In genomic region chr4:120702056-120702455, GRCm38 (mm10) we compare ENCODE assay signal across 16 mouse cellular contexts. TPM values are rescaled to one million over a fixed set of nuclear protein-coding genes. Genes with fewer than 3 reads are reported as not detected.
A peak's percentile ranks its signal among the peaks of the same experiment; 100 is the strongest.
DNase-seq lines count a peak whose midpoint lies in the region; ATAC-seq and TF ChIP-seq lines count a peak whose summit lies in the region.
"Had no signal": no experiment of that assay in that cellular context is flagged by ENCODE, and none has a peak within 500 bp of the region (broad histone marks: within the 10 kb centered on the region; RNA-seq: fewer than 3 reads in every experiment).

No protein-coding gene starts in this region.

- H3K9me3 ChIP-seq in forebrain, embryonic 14.5 days (replicated peaks; ENCODE audit: control insufficient read depth, low read length) = no peaks in the 10 kb centered on the region
- no peaks in the 10 kb centered on the region for H3K9me3 ChIP-seq in forebrain, embryonic 12.5 days
- no peaks in the 10 kb centered on the region for H3K9me3 ChIP-seq in midbrain, embryonic 11.5 days (ENCODE audit: control insufficient read depth, low read length)
- H3K9me3 ChIP-seq: heart, embryonic 13.5 days; intestine, embryonic 15.5 days; lung, embryonic 15.5 days; midbrain, embryonic 12.5 days; neural tube, embryonic 15.5 days had no signal

- peak; percentile 67; the same call in 1 of the 2 replicates for ATAC-seq in forebrain, embryonic 14.5 days
- ATAC-seq in forebrain, embryonic 12.5 days (ENCODE audit: low FRiP score) = no peak
- no peak for ATAC-seq in midbrain, embryonic 11.5 days (ENCODE audit: low FRiP score)
- ATAC-seq: intestine, embryonic 15.5 days; Patski had no signal

- no peak for TF ChIP-seq POLR2A in thymus, adult 2 months (IDR thresholded peaks at IDR 0.05; ENCODE audit: control insufficient read depth, extremely low read depth, insufficient read depth, low read length, poor library complexity)

- no peak overlapping the region for H3K27ac ChIP-seq in forebrain, embryonic 14.5 days (ENCODE audit: low read depth, low read length)
- no peak overlapping the region for H3K27ac ChIP-seq in forebrain, embryonic 12.5 days
- no peak overlapping the region for H3K27ac ChIP-seq in thymus, adult 2 months (ENCODE audit: control insufficient read depth, insufficient read depth, low read length)
- H3K27ac ChIP-seq in midbrain, embryonic 11.5 days (ENCODE audit: low read depth, low read length) = no peak overlapping the region
- H3K27ac ChIP-seq: heart, embryonic 13.5 days; intestine, embryonic 15.5 days; layer of hippocampus, adult 2 months; lung, embryonic 15.5 days; midbrain, embryonic 12.5 days; neural tube, embryonic 15.5 days had no signal

- H3K4me2 ChIP-seq in forebrain, embryonic 14.5 days (ENCODE audit: low read length) = no peak overlapping the region
- H3K4me2 ChIP-seq in forebrain, embryonic 12.5 days = no peak overlapping the region
- H3K4me2 ChIP-seq in midbrain, embryonic 11.5 days = no peak overlapping the region
- H3K4me2 ChIP-seq: heart, embryonic 13.5 days; intestine, embryonic 15.5 days; lung, embryonic 15.5 days; midbrain, embryonic 12.5 days; neural tube, embryonic 15.5 days had no signal

- H3K27me3 ChIP-seq in forebrain, embryonic 14.5 days (replicated peaks; ENCODE audit: control insufficient read depth, insufficient read depth, low read length) = peaks cover 13% of the 10 kb centered on the region
- H3K27me3 ChIP-seq in forebrain, embryonic 12.5 days = peaks cover 41% of the 10 kb centered on the region
- H3K27me3 ChIP-seq in thymus, adult 2 months (ENCODE audit: control insufficient read depth, insufficient read depth, low read length) = no peaks in the 10 kb centered on the region; the same call in 1 of the 2 replicates
- peaks cover 16% of the 10 kb centered on the region for H3K27me3 ChIP-seq in midbrain, embryonic 11.5 days (ENCODE audit: control insufficient read depth, insufficient read depth, low read length)

- H3K4me3 ChIP-seq in forebrain, embryonic 14.5 days (ENCODE audit: low read depth, low read length) = no peak overlapping the region
- no peak overlapping the region for H3K4me3 ChIP-seq in forebrain, embryonic 12.5 days (replicated peaks)
- H3K4me3 ChIP-seq in thymus, adult 2 months (ENCODE audit: control insufficient read depth, insufficient read depth, low read length) = no peak overlapping the region
- H3K4me3 ChIP-seq in midbrain, embryonic 11.5 days (ENCODE audit: low read depth, low read length) = no peak overlapping the region
- H3K4me3 ChIP-seq: heart, embryonic 13.5 days; intestine, embryonic 15.5 days; layer of hippocampus, adult 2 months; lung, embryonic 15.5 days; midbrain, embryonic 12.5 days; neural tube, embryonic 15.5 days had no signal

- WGBS in forebrain, embryonic 14.5 days = 77% methylated on average over 8 of the region's 8 CpGs
- WGBS in forebrain, embryonic 12.5 days = 82% methylated on average over 8 of the region's 8 CpGs
- 89% methylated on average over 8 of the region's 8 CpGs for WGBS in thymus, adult 2 months
- WGBS in midbrain, embryonic 11.5 days = 89% methylated on average over 8 of the region's 8 CpGs

- TF ChIP-seq CTCF in thymus, adult 2 months (IDR thresholded peaks at IDR 0.05; ENCODE audit: borderline replicate concordance, control insufficient read depth, extremely low read depth, insufficient read depth, low read length, poor library complexity) = no peak

- no peaks in the 10 kb centered on the region for H3K4me1 ChIP-seq in forebrain, embryonic 14.5 days (ENCODE audit: control insufficient read depth, insufficient read depth, low read length)
- peaks cover 7% of the 10 kb centered on the region; the same call in 1 of the 2 replicates for H3K4me1 ChIP-seq in forebrain, embryonic 12.5 days
- no peaks in the 10 kb centered on the region for H3K4me1 ChIP-seq in thymus, adult 2 months (replicated peaks; ENCODE audit: control insufficient read depth, insufficient read depth, low read length)
- H3K4me1 ChIP-seq in midbrain, embryonic 11.5 days (ENCODE audit: control insufficient read depth, insufficient read depth, low read length) = no peaks in the 10 kb centered on the region

- peak; percentile 37 for DNase-seq in forebrain, embryonic 14.5 days (ENCODE audit: low spot score)
- peak; percentile 41 for DNase-seq in layer of hippocampus, adult 9-11 months
- DNase-seq in layer of hippocampus, postnatal 36 days = no peak
- DNase-seq in frontal cortex, adult 2 months (ENCODE audit: extremely low spot score in 1 of 2, low spot score in 1 of 2) = peak; percentile 30 to 59
- DNase-seq in right cerebral cortex, postnatal 36 days (ENCODE audit: low spot score in 2 of 2) = peak; percentile 36
- DNase-seq in thymus, adult 2 months = no peak
- DNase-seq in midbrain, embryonic 11.5 days (ENCODE audit: low spot score, missing footprints) = no peak
- DNase-seq: thymus, postnatal 25 days had no signal

- H3K9ac ChIP-seq in forebrain, embryonic 14.5 days (ENCODE audit: low read length) = no peak overlapping the region; the same call in 1 of the 2 replicates
- H3K9ac ChIP-seq in forebrain, embryonic 12.5 days = no peak overlapping the region
- no peak overlapping the region for H3K9ac ChIP-seq in midbrain, embryonic 11.5 days (ENCODE audit: low read length)
- H3K9ac ChIP-seq: heart, embryonic 13.5 days; intestine, embryonic 15.5 days; lung, embryonic 15.5 days; midbrain, embryonic 12.5 days; neural tube, embryonic 15.5 days had no signal

- H3K36me3 ChIP-seq in forebrain, embryonic 14.5 days (ENCODE audit: control insufficient read depth, insufficient read depth, low read length) = no peaks in the 10 kb centered on the region
- H3K36me3 ChIP-seq in forebrain, embryonic 12.5 days (replicated peaks) = no peaks in the 10 kb centered on the region
- no peaks in the 10 kb centered on the region for H3K36me3 ChIP-seq in thymus, adult 2 months (ENCODE audit: control insufficient read depth, insufficient read depth, low read length)
- no peaks in the 10 kb centered on the region for H3K36me3 ChIP-seq in midbrain, embryonic 11.5 days (ENCODE audit: control insufficient read depth, insufficient read depth, low read length)
- H3K36me3 ChIP-seq: heart, embryonic 13.5 days; intestine, embryonic 15.5 days; lung, embryonic 15.5 days; neural tube, embryonic 15.5 days had no signal

RNA-seq across cellular contexts. Expression of gene Cited4, which starts 35.7 kb away (rescaled TPM):
- polyA plus RNA-seq in forebrain, embryonic 14.5 days (2014; fragmentation: Nextera tagmentation; extraction: Ambion mirVana) = 0.17 and 0.23 TPM in 2 replicates
- 4.2 and 4.8 TPM in 2 replicates for polyA plus RNA-seq in forebrain, embryonic 12.5 days (2016; fragmentation: Nextera tagmentation; extraction: Ambion mirVana)
- total RNA-seq in layer of hippocampus, postnatal 36 days (2021) = 1 to 10 TPM; 1.6 to 1.8 TPM
- 9.2 and 14.8 TPM in 2 replicates for polyA plus RNA-seq in frontal cortex, adult 2 months (2012; rRNA removed)
- polyA plus RNA-seq in thymus, adult 2 months (2012; rRNA removed) = 6.5 and 9.2 TPM in 2 replicates
- polyA plus RNA-seq in midbrain, embryonic 11.5 days (2014; fragmentation: Nextera tagmentation; extraction: Ambion mirVana) = 8.7 and 8.8 TPM in 2 replicates

RNA-seq across cellular contexts. Expression of gene Kcnq4, which starts 46.4 kb away (rescaled TPM):
- 5.0 and 6.5 TPM in 2 replicates for polyA plus RNA-seq in forebrain, embryonic 14.5 days (2014; fragmentation: Nextera tagmentation; extraction: Ambion mirVana)
- polyA plus RNA-seq in forebrain, embryonic 12.5 days (2016; fragmentation: Nextera tagmentation; extraction: Ambion mirVana) = 3.1 and 3.5 TPM in 2 replicates
- 1 to 10 TPM; 4.7 to 4.8 TPM for total RNA-seq in layer of hippocampus, postnatal 36 days (2021)
- polyA plus RNA-seq in frontal cortex, adult 2 months (2012; rRNA removed) = 7.4 and 7.8 TPM in 2 replicates
- polyA plus RNA-seq in thymus, adult 2 months (2012; rRNA removed) = 1.1 and 2.0 TPM in 2 replicates
- 1.9 and 2.3 TPM in 2 replicates for polyA plus RNA-seq in midbrain, embryonic 11.5 days (2014; fragmentation: Nextera tagmentation; extraction: Ambion mirVana)

Comparison
In these comparisons a context has a peak if more than half of its experiments do, and no peak if none do; other contexts are left out.
1. DNase-seq: peak in forebrain, embryonic 14.5 days (single experiment), layer of hippocampus, adult 9-11 months (single experiment), frontal cortex, adult 2 months (2 of 2) and right cerebral cortex, postnatal 36 days (2 of 2); none in layer of hippocampus, postnatal 36 days (0 of 2), thymus, adult 2 months (single experiment) and midbrain, embryonic 11.5 days (single experiment).